Mouse (Mus musculus) lung, postnatal 0 days (tissue): ENCODE measurements around the gene Pibf1.

Experiments used
- CTCF ChIP-seq: IDR thresholded peaks from 2 replicates; pipeline ENCODE4 v1.5.1; 2016; ENCODE audit warnings: antibody characterized with exemption, mild to moderate bottlenecking
- EP300 ChIP-seq: IDR thresholded peaks from 2 replicates; pipeline ENCODE4 v1.6.1; 2016; ENCODE audit warnings: antibody characterized with exemption, mild to moderate bottlenecking, control low read depth

DNA sequence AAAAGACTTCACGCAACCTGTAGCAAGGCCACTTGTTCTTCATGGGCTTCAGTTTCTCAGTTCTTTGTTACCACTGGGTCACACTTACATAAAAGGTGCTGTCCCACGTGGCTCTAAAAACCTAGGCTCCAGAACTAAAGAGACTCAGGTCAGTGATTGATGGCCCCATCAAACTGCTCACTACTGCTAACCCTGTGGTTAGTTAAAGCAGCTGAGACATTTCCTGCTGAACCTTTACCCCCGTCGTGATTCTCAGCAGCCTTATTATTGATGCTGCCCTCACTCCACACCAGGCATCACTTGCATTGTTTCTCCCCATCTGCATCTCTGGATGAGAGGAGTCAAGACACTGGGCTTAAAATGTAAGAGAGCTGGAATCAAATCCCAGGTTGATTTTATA, 176.6 kb downstream of the Pibf1 start:
- TF ChIP-seq CTCF (no peak), EP300 (no peak)
